Mouse (Mus musculus): ENCODE data around the gene Gm17364.

- TF ChIP-seq CTCF (IDR thresholded peaks at IDR 0.05 in 2 of 3, conservative IDR thresholded peaks at IDR 0.05 in 1 of 3; ENCODE audit: control insufficient read depth in 1 of 3, insufficient read depth in 1 of 3, low read depth in 2 of 3, low read length in 3 of 3, poor library complexity in 1 of 3, severe bottlenecking in 1 of 3) = no peak
- TF ChIP-seq TCF12 (IDR thresholded peaks at IDR 0.05; ENCODE audit: low read depth, low read length) = no peak
- no peak for TF ChIP-seq USF1 (IDR thresholded peaks at IDR 0.05; ENCODE audit: low read depth, low read length)
- no peak for TF ChIP-seq MAZ (IDR thresholded peaks at IDR 0.05; ENCODE audit: low read depth, low read length)
Measured at GRCm38 (mm10) chr13:41263304-41264006, 10.3 kb downstream of the Gm17364 start.
